In genomic region chr5:52062214-52062613, GRCm38 (mm10) we compare ENCODE assay signal across 13 mouse cellular contexts.
DNase-seq lines count a peak whose midpoint lies in the region.
"Had no signal": no experiment of that assay in that cellular context is flagged by ENCODE, and none has a peak within 500 bp of the region (broad histone marks: within the 10 kb centered on the region; RNA-seq: fewer than 3 reads in every experiment).

No protein-coding gene starts in this region.

- intact Hi-C loops in heart, postnatal 14 days (cut with DNase I): loop anchor here (5.0 to 10.0 kb wide), 3 partner anchors 470 to 1307 kb away; no protein-coding TSS in a partner anchor

- peak; percentile 21 for DNase-seq in kidney, adult 11 months
- DNase-seq in kidney, postnatal 4 days: no peak
- peak; percentile 85 for DNase-seq in adipocyte (ENCODE audit: low spot score)
- peak; percentile 31 to 57 for DNase-seq in adrenal gland, postnatal 36 days
- DNase-seq in heart, postnatal 14 days: peak; percentile 25 to 33
- no peak for DNase-seq in thymus, postnatal 14 days
- no peak for DNase-seq in lung, postnatal 25 days (ENCODE audit: low spot score)
- no peak for DNase-seq in ovary, postnatal 10 days (ENCODE audit: low spot score)
- DNase-seq: gastrocnemius, postnatal 10 days; kidney, adult 18-20 months; layer of hippocampus, adult 9-11 months; lung, postnatal 10 days; thymus, postnatal 36 days had no signal

Comparison
In these comparisons a context has a peak if more than half of its experiments do, and no peak if none do; other contexts are left out.
1. DNase-seq: peak in kidney, adult 11 months (single experiment), adipocyte (single experiment), adrenal gland, postnatal 36 days (2 of 2) and heart, postnatal 14 days (2 of 2); none in kidney, postnatal 4 days (0 of 2), thymus, postnatal 14 days (single experiment), lung, postnatal 25 days (single experiment) and ovary, postnatal 10 days (single experiment).